In the genomic region with DNA sequence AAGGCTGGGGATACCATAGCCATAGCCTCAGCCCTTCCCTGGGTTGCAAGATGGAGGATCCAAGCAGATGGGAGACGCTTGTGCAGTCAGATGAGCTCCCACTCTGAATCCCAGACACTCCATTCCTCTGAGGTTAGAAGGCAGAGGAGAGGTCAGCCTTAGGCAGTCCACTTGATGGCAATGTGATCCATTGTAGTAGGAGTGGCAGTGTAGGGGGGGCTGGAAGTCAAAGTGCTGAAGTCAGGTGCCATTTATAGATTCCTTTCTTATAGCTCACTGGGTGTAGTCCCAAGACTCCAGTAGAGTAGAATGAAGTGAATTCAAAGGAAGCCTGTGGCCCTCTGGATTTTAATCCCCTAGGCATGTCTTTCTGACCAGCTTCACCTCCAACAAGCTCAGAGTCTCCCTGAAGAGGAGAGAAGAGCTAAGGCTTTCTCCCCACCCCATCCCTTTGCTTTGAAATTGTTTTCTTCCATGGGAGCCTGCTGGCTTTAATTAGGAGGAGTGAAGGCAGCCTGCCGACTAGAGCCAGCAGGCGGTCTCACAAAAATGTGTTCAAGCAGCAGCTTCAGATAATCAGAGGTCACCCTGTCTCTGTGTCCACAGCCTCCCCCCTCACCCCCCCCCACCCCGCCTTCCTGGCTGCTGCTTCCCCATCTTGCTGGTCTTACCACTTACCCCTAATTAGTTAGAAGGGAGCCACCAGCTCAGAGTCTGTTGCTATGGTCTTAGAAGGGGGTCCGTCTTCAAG, we compare ENCODE assay signal across 12 mouse cellular contexts.
DNase-seq lines count a peak whose midpoint lies in the region; ATAC-seq lines count a peak whose summit lies in the region.
"Had no signal": no experiment of that assay in that cellular context is flagged by ENCODE, and none has a peak within 500 bp of the region (broad histone marks: within the 10 kb centered on the region; RNA-seq: fewer than 3 reads in every experiment).

No protein-coding gene starts in this region.

- H3K4me2 ChIP-seq in forebrain, embryonic 15.5 days (replicated peaks) = no peak overlapping the region
- no peak overlapping the region for H3K4me2 ChIP-seq in midbrain, embryonic 11.5 days

- ATAC-seq in forebrain, embryonic 15.5 days (replicated peaks) = no peak; the same call in 1 of the 2 replicates
- no peak; the same call in 1 of the 2 replicates for ATAC-seq in midbrain, embryonic 11.5 days (ENCODE audit: low FRiP score)

- no peaks in the 10 kb centered on the region for H3K36me3 ChIP-seq in forebrain, embryonic 10.5 days (replicated peaks)
- no peaks in the 10 kb centered on the region for H3K36me3 ChIP-seq in forebrain, embryonic 15.5 days
- no peaks in the 10 kb centered on the region for H3K36me3 ChIP-seq in midbrain, embryonic 10.5 days
- no peaks in the 10 kb centered on the region for H3K36me3 ChIP-seq in midbrain, embryonic 11.5 days (ENCODE audit: control insufficient read depth, insufficient read depth, low read length)
- no peaks in the 10 kb centered on the region for H3K36me3 ChIP-seq in limb, embryonic 10.5 days
- H3K36me3 ChIP-seq: G1E had no signal

- no peak overlapping the region for H3K4me3 ChIP-seq in forebrain, embryonic 10.5 days
- H3K4me3 ChIP-seq in forebrain, embryonic 15.5 days = no peak overlapping the region
- no peak overlapping the region for H3K4me3 ChIP-seq in midbrain, embryonic 10.5 days
- no peak overlapping the region for H3K4me3 ChIP-seq in midbrain, embryonic 11.5 days (ENCODE audit: low read depth, low read length)
- no peak overlapping the region for H3K4me3 ChIP-seq in limb, embryonic 10.5 days
- H3K4me3 ChIP-seq: left cerebral cortex, adult 2 months had no signal

- 11% methylated on average over 5 of the region's 5 CpGs for WGBS in forebrain, embryonic 10.5 days
- 15% methylated on average over 5 of the region's 5 CpGs for WGBS in forebrain, embryonic 15.5 days
- WGBS in midbrain, embryonic 10.5 days = 24% methylated on average over 5 of the region's 5 CpGs
- WGBS in midbrain, embryonic 11.5 days = 27% methylated on average over 5 of the region's 5 CpGs
- WGBS in limb, embryonic 10.5 days = 17% methylated on average over 5 of the region's 5 CpGs

- peak; percentile 54 for DNase-seq in forebrain, embryonic 10.5 days (ENCODE audit: extremely low spot score, low spot score)
- DNase-seq in midbrain, embryonic 10.5 days (ENCODE audit: low spot score) = peak; percentile 29
- DNase-seq in midbrain, embryonic 11.5 days (ENCODE audit: low spot score, missing footprints) = no peak
- DNase-seq in limb, embryonic 10.5 days (ENCODE audit: low spot score) = peak; percentile 47
- DNase-seq in MN1 (ENCODE audit: low spot score) = no peak
- DNase-seq in left cerebral cortex, adult 11 months (ENCODE audit: low spot score) = no peak
- DNase-seq in left cerebral cortex, adult 8-10 months (ENCODE audit: low spot score in 2 of 2) = no peak
- DNase-seq: spleen, adult 18-20 months; thymus, adult 18-20 months had no signal

- H3K4me1 ChIP-seq in forebrain, embryonic 10.5 days = peaks cover 21% of the 10 kb centered on the region
- H3K4me1 ChIP-seq in forebrain, embryonic 15.5 days = no peaks in the 10 kb centered on the region
- H3K4me1 ChIP-seq in midbrain, embryonic 10.5 days = peaks cover 9% of the 10 kb centered on the region
- no peaks in the 10 kb centered on the region for H3K4me1 ChIP-seq in midbrain, embryonic 11.5 days (ENCODE audit: control insufficient read depth, insufficient read depth, low read length)
- H3K4me1 ChIP-seq in limb, embryonic 10.5 days = peaks cover 22% of the 10 kb centered on the region

- peak overlapping the region; percentile 54 for H3K27ac ChIP-seq in forebrain, embryonic 10.5 days
- H3K27ac ChIP-seq in forebrain, embryonic 15.5 days (replicated peaks) = no peak overlapping the region
- H3K27ac ChIP-seq in midbrain, embryonic 10.5 days (replicated peaks) = no peak overlapping the region
- H3K27ac ChIP-seq in midbrain, embryonic 11.5 days (ENCODE audit: low read depth, low read length) = no peak overlapping the region
- peak overlapping the region; percentile 50; the same call in 1 of the 2 replicates for H3K27ac ChIP-seq in limb, embryonic 10.5 days
- H3K27ac ChIP-seq: left cerebral cortex, adult 2 months had no signal

- 0 out of 2 replicates have a peak, but pooled peaks cover 5% of the 10 kb centered on the region for H3K27me3 ChIP-seq in forebrain, embryonic 10.5 days (ENCODE audit: poor library complexity, severe bottlenecking)
- H3K27me3 ChIP-seq in forebrain, embryonic 15.5 days = no peaks in the 10 kb centered on the region
- no peaks in the 10 kb centered on the region for H3K27me3 ChIP-seq in midbrain, embryonic 10.5 days (ENCODE audit: low read depth, poor library complexity, severe bottlenecking)
- no peaks in the 10 kb centered on the region for H3K27me3 ChIP-seq in midbrain, embryonic 11.5 days (ENCODE audit: control insufficient read depth, insufficient read depth, low read length)
- no peaks in the 10 kb centered on the region for H3K27me3 ChIP-seq in limb, embryonic 10.5 days (ENCODE audit: low read depth, poor library complexity, severe bottlenecking)

- H3K9me3 ChIP-seq in forebrain, embryonic 10.5 days = peaks cover 4% of the 10 kb centered on the region; the same call in 1 of the 2 replicates
- no peaks in the 10 kb centered on the region for H3K9me3 ChIP-seq in forebrain, embryonic 15.5 days
- no peaks in the 10 kb centered on the region for H3K9me3 ChIP-seq in midbrain, embryonic 10.5 days (replicated peaks)
- H3K9me3 ChIP-seq in midbrain, embryonic 11.5 days (ENCODE audit: control insufficient read depth, low read length) = no peaks in the 10 kb centered on the region
- no peaks in the 10 kb centered on the region for H3K9me3 ChIP-seq in limb, embryonic 10.5 days (replicated peaks)

- H3K9ac ChIP-seq in forebrain, embryonic 15.5 days (replicated peaks) = no peak overlapping the region
- no peak overlapping the region for H3K9ac ChIP-seq in midbrain, embryonic 11.5 days (ENCODE audit: low read length)

Comparison
In these comparisons a context has a peak if more than half of its experiments do, and no peak if none do; other contexts are left out.
1. DNase-seq: peak in forebrain, embryonic 10.5 days (single experiment), midbrain, embryonic 10.5 days (single experiment) and limb, embryonic 10.5 days (single experiment); none in midbrain, embryonic 11.5 days (single experiment), MN1 (single experiment), left cerebral cortex, adult 11 months (single experiment) and left cerebral cortex, adult 8-10 months (0 of 2).
2. H3K27ac ChIP-seq: peak in forebrain, embryonic 10.5 days (single experiment) and limb, embryonic 10.5 days (single experiment); none in forebrain, embryonic 15.5 days (single experiment), midbrain, embryonic 10.5 days (single experiment) and midbrain, embryonic 11.5 days (single experiment).